Mouse (Mus musculus): ENCODE measurements around the gene Gtf2a1. TPM values are rescaled to one million over a fixed set of nuclear protein-coding genes. Genes with fewer than 3 reads are reported as not detected.
"Not testable (repeated sequence)": the region's sequence is repeated elsewhere in the genome, so short reads cannot be mapped to it uniquely, and the experiment has no call there.

Gene Gtf2a1
- polyA plus RNA-seq, 1 experiment from 2014 or later: 62.2 TPM

- H3K9ac ChIP-seq (replicated peaks): no peak overlapping the region
- no peak for ATAC-seq (ENCODE audit: insufficient number of reproducible peaks, insufficient read depth, low FRiP score, low TSS enrichment, low read depth)
- no peaks in the 10 kb centered on the region for H3K4me1 ChIP-seq (replicated peaks)
- H3K4me2 ChIP-seq: no peak overlapping the region
- H3K27ac ChIP-seq: no peak overlapping the region
- H3K9me3 ChIP-seq: no peaks in the 10 kb centered on the region
- H3K27me3 ChIP-seq: no peaks in the 10 kb centered on the region
- no peak overlapping the region for H3K4me3 ChIP-seq (replicated peaks)
- WGBS: 93% methylated on average over 6 of the region's 6 CpGs
- H3K36me3 ChIP-seq: peaks cover 67% of the 10 kb centered on the region
These were observed 8.8 kb downstream of the Gtf2a1 start for GRCm38 (mm10) chr12:91581204-91582070.

DNA sequence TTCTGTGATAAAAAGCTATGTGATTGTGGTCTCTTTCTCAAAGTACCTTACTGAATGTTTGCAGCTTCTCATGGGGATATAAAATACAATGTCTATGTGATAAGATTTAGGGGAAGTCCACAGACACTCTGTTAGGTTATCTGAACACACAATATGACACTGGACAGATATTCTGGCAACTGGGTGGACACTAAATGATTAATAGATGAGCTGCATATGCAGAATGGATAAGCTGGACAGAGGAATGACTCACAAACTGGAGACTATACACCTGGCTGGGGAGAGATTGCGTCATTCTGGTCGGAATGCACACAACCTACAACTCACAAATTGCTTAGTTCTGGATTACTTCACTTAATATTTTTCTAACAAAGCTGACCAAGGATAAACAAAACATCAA, 10.6 kb downstream of the Gtf2a1 start:
- H3K27ac ChIP-seq: no peak overlapping the region
- H3K4me2 ChIP-seq: no peak overlapping the region
- no peak overlapping the region for H3K9ac ChIP-seq (replicated peaks)
- no peaks in the 10 kb centered on the region for H3K4me1 ChIP-seq (replicated peaks)
- 100% methylated on average over 2 of the region's 2 CpGs for WGBS
- H3K36me3 ChIP-seq: peaks cover 68% of the 10 kb centered on the region
- ATAC-seq (ENCODE audit: insufficient number of reproducible peaks, insufficient read depth, low FRiP score, low TSS enrichment, low read depth): no peak
- H3K27me3 ChIP-seq: no peaks in the 10 kb centered on the region
- H3K4me3 ChIP-seq (replicated peaks): no peak overlapping the region
- no peaks in the 10 kb centered on the region for H3K9me3 ChIP-seq

DNA sequence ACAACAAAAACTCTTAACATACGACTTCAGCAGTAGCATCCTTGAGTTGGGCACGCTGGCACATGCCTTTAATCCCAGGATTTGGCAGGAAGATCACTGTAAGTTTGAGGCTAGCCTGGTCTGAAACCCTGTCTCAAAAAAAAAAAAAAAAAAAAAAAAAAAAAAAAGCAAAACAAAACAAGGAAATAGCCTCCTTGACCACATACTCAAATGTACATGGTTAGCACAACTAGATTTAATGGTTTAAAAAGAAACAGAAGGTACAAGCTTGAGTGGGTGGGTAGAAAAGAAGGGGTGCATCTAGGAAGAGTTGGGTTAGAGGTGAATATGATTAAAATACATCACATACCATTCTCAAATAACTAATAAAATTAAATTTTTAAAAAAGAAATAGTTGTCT, 18.6 kb downstream of the Gtf2a1 start:
- Histone ChIP-seq H3K27me3 (no peaks in the 10 kb centered on the region), H3K27ac (no peak overlapping the region), H3K4me3 (replicated peaks) (no peak overlapping the region), H3K9ac (replicated peaks) (no peak overlapping the region), H3K4me1 (replicated peaks) (no peaks in the 10 kb centered on the region), H3K9me3 (no peaks in the 10 kb centered on the region), H3K36me3 (peaks cover 86% of the 10 kb centered on the region), H3K4me2 (no peak overlapping the region)
- ATAC-seq (ENCODE audit: insufficient number of reproducible peaks, insufficient read depth, low FRiP score, low TSS enrichment, low read depth): no peak
- 81% methylated on average over 2 of the region's 2 CpGs for WGBS

GRCm38 (mm10) chr12:91569255-91569654, 21.0 kb downstream of the Gtf2a1 start:
- no peak for ATAC-seq (ENCODE audit: insufficient number of reproducible peaks, insufficient read depth, low FRiP score, low TSS enrichment, low read depth)

GRCm38 (mm10) chr12:91567145-91567544, 23.1 kb downstream of the Gtf2a1 start:
- Histone ChIP-seq H3K36me3 (peaks cover 89% of the 10 kb centered on the region), H3K27me3 (no peaks in the 10 kb centered on the region), H3K4me2 (no peak overlapping the region), H3K27ac (no peak overlapping the region), H3K9me3 (no peaks in the 10 kb centered on the region), H3K4me3 (replicated peaks) (no peak overlapping the region), H3K4me1 (replicated peaks) (no peaks in the 10 kb centered on the region), H3K9ac (replicated peaks) (no peak overlapping the region)
- 92% methylated on average over 4 of the region's 4 CpGs for WGBS
- ATAC-seq (ENCODE audit: insufficient number of reproducible peaks, insufficient read depth, low FRiP score, low TSS enrichment, low read depth): no peak

More at GRCm38 (mm10) chr12:91569255-91569654, 21.0 kb downstream of the Gtf2a1 start:
- H3K27ac ChIP-seq: no peak overlapping the region
- H3K4me1 ChIP-seq (replicated peaks): no peaks in the 10 kb centered on the region
- no peak overlapping the region for H3K9ac ChIP-seq (replicated peaks)
- no peak overlapping the region for H3K4me3 ChIP-seq (replicated peaks)
- WGBS: 83% methylated on average over 3 of the region's 3 CpGs
- no peaks in the 10 kb centered on the region for H3K9me3 ChIP-seq
- no peak overlapping the region for H3K4me2 ChIP-seq
- H3K27me3 ChIP-seq: no peaks in the 10 kb centered on the region
- peaks cover 88% of the 10 kb centered on the region for H3K36me3 ChIP-seq

GRCm38 (mm10) chr12:91558152-91558551, 32.1 kb downstream of the Gtf2a1 start:
- H3K4me3 ChIP-seq (replicated peaks); ATAC-seq (ENCODE audit: insufficient number of reproducible peaks, insufficient read depth, low FRiP score, low TSS enrichment, low read depth); H3K27ac ChIP-seq; H3K27me3 ChIP-seq; H3K4me2 ChIP-seq; H3K9me3 ChIP-seq; H3K9ac ChIP-seq (replicated peaks); H3K4me1 ChIP-seq (replicated peaks): not testable (repeated sequence)
- H3K36me3 ChIP-seq: peaks cover 35% of the 10 kb centered on the region
- WGBS: 93% methylated on average over 4 of the region's 4 CpGs

GRCm38 (mm10) chr12:91557358-91558005, 32.8 kb downstream of the Gtf2a1 start:
- not testable (repeated sequence) for H3K27me3 ChIP-seq; H3K9me3 ChIP-seq; H3K4me2 ChIP-seq; H3K4me1 ChIP-seq (replicated peaks); H3K9ac ChIP-seq (replicated peaks); H3K4me3 ChIP-seq (replicated peaks); H3K27ac ChIP-seq
- ATAC-seq (ENCODE audit: insufficient number of reproducible peaks, insufficient read depth, low FRiP score, low TSS enrichment, low read depth): peak; percentile 66; the same call in 1 of the 2 replicates
- 86% methylated on average over 8 of the region's 8 CpGs for WGBS
- H3K36me3 ChIP-seq: peaks cover 28% of the 10 kb centered on the region

GRCm38 (mm10) chr12:91551773-91552526, 38.3 kb downstream of the Gtf2a1 start:
- no peak overlapping the region for H3K9ac ChIP-seq (replicated peaks)
- H3K36me3 ChIP-seq: peaks cover 14% of the 10 kb centered on the region
- H3K4me3 ChIP-seq (replicated peaks): no peak overlapping the region
- no peaks in the 10 kb centered on the region for H3K27me3 ChIP-seq
- WGBS: 68% methylated on average over 19 of the region's 19 CpGs
- H3K9me3 ChIP-seq: no peaks in the 10 kb centered on the region
- H3K4me1 ChIP-seq (replicated peaks): peaks cover 11% of the 10 kb centered on the region
- no peak overlapping the region for H3K4me2 ChIP-seq
- peak; percentile 63; the same call in 1 of the 2 replicates for ATAC-seq (ENCODE audit: insufficient number of reproducible peaks, insufficient read depth, low FRiP score, low TSS enrichment, low read depth)
- H3K27ac ChIP-seq: no peak overlapping the region

GRCm38 (mm10) chr12:91549471-91549870, 40.8 kb downstream of the Gtf2a1 start:
- Histone ChIP-seq H3K9me3 (no peaks in the 10 kb centered on the region), H3K4me2 (no peak overlapping the region), H3K27ac (no peak overlapping the region), H3K4me3 (replicated peaks) (no peak overlapping the region), H3K27me3 (no peaks in the 10 kb centered on the region), H3K9ac (replicated peaks) (no peak overlapping the region), H3K36me3 (peaks cover 6% of the 10 kb centered on the region), H3K4me1 (replicated peaks) (peaks cover 11% of the 10 kb centered on the region)
- 82% methylated on average over 9 of the region's 9 CpGs for WGBS
- no peak for ATAC-seq (ENCODE audit: insufficient number of reproducible peaks, insufficient read depth, low FRiP score, low TSS enrichment, low read depth)

DNA sequence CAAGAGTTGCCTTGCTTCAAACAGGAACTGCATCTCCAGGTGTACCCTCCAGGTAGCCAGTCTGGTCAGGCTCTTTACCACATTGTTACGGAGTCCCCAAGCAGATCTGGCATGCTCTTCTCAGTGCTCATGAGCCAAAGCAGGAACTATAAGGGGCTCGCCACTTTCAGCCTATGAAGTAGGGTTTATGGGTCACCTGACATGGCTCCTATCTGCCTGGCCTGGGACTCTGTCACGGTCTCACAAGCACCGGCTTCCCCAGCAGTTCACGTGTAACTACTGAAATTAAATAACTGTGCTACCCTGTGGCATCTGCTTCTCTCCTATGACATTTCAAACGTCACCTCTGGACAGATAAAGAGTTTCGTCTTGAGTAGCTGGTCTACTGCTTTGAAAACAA, 50.1 kb downstream of the Gtf2a1 start:
- no peak for ATAC-seq (ENCODE audit: insufficient number of reproducible peaks, insufficient read depth, low FRiP score, low TSS enrichment, low read depth)
- Histone ChIP-seq H3K27ac (no peak overlapping the region), H3K36me3 (no peaks in the 10 kb centered on the region), H3K4me3 (replicated peaks) (no peak overlapping the region), H3K27me3 (no peaks in the 10 kb centered on the region), H3K9ac (replicated peaks) (no peak overlapping the region), H3K4me1 (replicated peaks) (no peaks in the 10 kb centered on the region), H3K9me3 (peaks cover 4% of the 10 kb centered on the region; the same call in 1 of the 2 replicates), H3K4me2 (no peak overlapping the region)
- WGBS: 89% methylated on average over 7 of the region's 7 CpGs

GRCm38 (mm10) chr12:91534514-91534913, 55.8 kb downstream of the Gtf2a1 start:
- Histone ChIP-seq H3K9ac (replicated peaks) (no peak overlapping the region), H3K27ac (no peak overlapping the region), H3K36me3 (no peaks in the 10 kb centered on the region), H3K9me3 (no peaks in the 10 kb centered on the region), H3K4me1 (replicated peaks) (no peaks in the 10 kb centered on the region), H3K4me2 (no peak overlapping the region), H3K27me3 (no peaks in the 10 kb centered on the region), H3K4me3 (replicated peaks) (no peak overlapping the region)
- no peak for ATAC-seq (ENCODE audit: insufficient number of reproducible peaks, insufficient read depth, low FRiP score, low TSS enrichment, low read depth)
- WGBS: 67% methylated on average over 6 of the region's 6 CpGs
